Mouse (Mus musculus): ENCODE measurements around the gene Hexa.

DNA sequence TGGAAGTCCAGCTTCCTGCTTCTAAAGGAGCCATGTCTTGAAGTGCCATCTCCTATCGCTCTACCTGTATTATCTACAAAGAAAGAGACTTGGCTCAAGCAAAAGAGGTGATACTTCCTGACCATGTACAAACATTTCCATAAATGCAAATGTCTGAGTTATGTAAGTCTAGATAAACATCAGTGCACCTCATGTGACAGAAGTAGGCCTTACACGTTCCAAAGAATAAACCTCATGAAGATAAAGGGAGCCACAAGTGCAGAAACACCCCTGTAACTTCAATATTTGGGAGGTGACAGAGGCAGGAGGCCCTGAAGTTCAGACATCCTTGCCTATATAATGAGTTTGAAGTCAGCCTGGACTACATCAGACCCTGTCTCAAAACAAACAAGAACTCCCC, 32.5 kb downstream of the Hexa start:
- TF ChIP-seq CTCF (conservative IDR thresholded peaks at IDR 0.05 in 1 of 2, IDR thresholded peaks at IDR 0.05 in 1 of 2; ENCODE audit: low read depth in 2 of 2, low read length in 2 of 2) (no peak), TBP (conservative IDR thresholded peaks at IDR 0.05; ENCODE audit: low read depth, low read length) (no peak), ELF1 (IDR thresholded peaks at IDR 0.05; ENCODE audit: low read depth, low read length) (no peak)

All from CH12.LX (cell line).